Mouse (Mus musculus) limb, embryonic 12.5 days (tissue): Measurements from ENCODE around the gene Heatr5b. TPM values are rescaled to one million over a fixed set of nuclear protein-coding genes. Genes with fewer than 3 reads are reported as not detected.

Experiments used
- ATAC-seq: fragments of 200-750 bp; cut with Nextera tagmentation; 2 replicates; pipeline ENCODE4 v1.8.0; 2017; ENCODE audit warnings: low read depth, moderate TSS enrichment; ENCODE audit not compliant: insufficient number of reproducible peaks, insufficient read depth, low FRiP score, low TSS enrichment
- H3K27ac ChIP-seq: fragments of 300-500 bp; sonication (generic); 2 replicates; pipeline ENCODE4 v1.5.1; 2016; ENCODE audit warnings: mild to moderate bottlenecking, moderate library complexity
- H3K27me3 ChIP-seq: fragments of 300-500 bp; sonication (generic); 2 replicates; pipeline ENCODE4 v1.6.1; 2016; ENCODE audit warnings: mild to moderate bottlenecking, moderate library complexity
- H3K36me3 ChIP-seq: fragments of 300-500 bp; sonication (generic); 2 replicates; pipeline ENCODE4 v1.6.1; 2016; ENCODE audit warnings: mild to moderate bottlenecking, moderate library complexity
- H3K4me1 ChIP-seq: fragments of 300-500 bp; sonication (generic); replicated peaks from 2 replicates; pipeline ENCODE4 v1.6.1; 2016
- H3K4me2 ChIP-seq: fragments of 300-500 bp; sonication (generic); 2 replicates; pipeline ENCODE4 v1.6.1; 2016; ENCODE audit warnings: mild to moderate bottlenecking, moderate library complexity
- H3K4me3 ChIP-seq: fragments of 300-500 bp; sonication (generic); replicated peaks from 2 replicates; pipeline ENCODE4 v1.5.1; 2016; ENCODE audit warnings: mild to moderate bottlenecking
- H3K9ac ChIP-seq: fragments of 300-500 bp; sonication (generic); replicated peaks from 2 replicates; pipeline ENCODE4 v1.6.1; 2016; ENCODE audit warnings: mild to moderate bottlenecking, moderate library complexity
- H3K9me3 ChIP-seq: fragments of 300-500 bp; sonication (generic); 2 replicates; pipeline ENCODE4 v1.6.1; 2016; ENCODE audit warnings: mild to moderate bottlenecking, moderate library complexity
- WGBS: fragments of 180-500 bp; shearing (Covaris S2); methylation state at CpG from one replicate; pipeline ENCODE4 v1.1.7; 2016; 5-methylcytosine and 5-hydroxymethylcytosine counted together
- polyA plus RNA-seq: library from polyadenylated mRNA; unstranded; fragments of >200 nt; fragmentation: Nextera tagmentation; extraction: Ambion mirVana; gene quantifications from 2 replicates; pipeline ENCODE4 v1.2.1, GENCODE M21; 2016

The Heatr5b gene
- polyA plus RNA-seq, 1 experiment from 2014 or later = 15.9 TPM

GRCm38 (mm10) chr17:78767546-78767945 lies 67.6 kb downstream of the Heatr5b start:
- H3K9me3 ChIP-seq = no peaks in the 10 kb centered on the region
- no peak overlapping the region for H3K27ac ChIP-seq
- no peak for ATAC-seq
- no peak overlapping the region for H3K4me3 ChIP-seq
- no peaks in the 10 kb centered on the region for H3K27me3 ChIP-seq
- WGBS = 71% methylated on average over 8 of the region's 8 CpGs
- no peaks in the 10 kb centered on the region for H3K4me1 ChIP-seq
- H3K36me3 ChIP-seq = peaks cover 65% of the 10 kb centered on the region
- no peak overlapping the region for H3K4me2 ChIP-seq
- H3K9ac ChIP-seq = no peak overlapping the region

DNA sequence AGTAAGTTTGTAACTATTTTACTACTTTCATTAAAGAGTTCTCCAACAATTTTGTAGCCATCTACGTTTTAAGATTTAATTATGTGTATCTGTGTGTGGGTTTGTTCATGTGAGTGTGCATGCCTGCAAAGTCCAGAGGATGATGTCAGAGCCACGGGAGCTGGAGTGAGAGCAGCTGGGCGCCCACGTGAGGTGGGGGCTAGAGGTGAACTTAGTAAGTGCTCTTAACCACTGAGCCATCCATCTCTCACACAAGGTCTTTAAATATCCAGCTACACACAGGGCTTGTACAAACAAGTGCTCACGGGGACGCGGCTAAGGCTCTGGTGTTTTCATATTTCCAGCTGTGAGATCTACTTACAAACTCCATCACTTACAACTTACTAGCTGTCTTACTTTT lies 69.1 kb downstream of the Heatr5b start:
- Histone ChIP-seq H3K9me3 (no peaks in the 10 kb centered on the region), H3K9ac (no peak overlapping the region), H3K4me3 (no peak overlapping the region)

GRCm38 (mm10) chr17:78763272-78763671 lies 71.9 kb downstream of the Heatr5b start:
- no peak overlapping the region for H3K4me3 ChIP-seq
- WGBS = 91% methylated on average over 5 of the region's 5 CpGs

More for the DNA sequence above, 69.1 kb downstream of the Heatr5b start:
- no peak for ATAC-seq
- H3K36me3 ChIP-seq = peaks cover 67% of the 10 kb centered on the region
- no peak overlapping the region for H3K4me2 ChIP-seq
- no peaks in the 10 kb centered on the region for H3K27me3 ChIP-seq
- no peaks in the 10 kb centered on the region for H3K4me1 ChIP-seq
- WGBS = 88% methylated on average over 7 of the region's 7 CpGs
- H3K27ac ChIP-seq = no peak overlapping the region

DNA sequence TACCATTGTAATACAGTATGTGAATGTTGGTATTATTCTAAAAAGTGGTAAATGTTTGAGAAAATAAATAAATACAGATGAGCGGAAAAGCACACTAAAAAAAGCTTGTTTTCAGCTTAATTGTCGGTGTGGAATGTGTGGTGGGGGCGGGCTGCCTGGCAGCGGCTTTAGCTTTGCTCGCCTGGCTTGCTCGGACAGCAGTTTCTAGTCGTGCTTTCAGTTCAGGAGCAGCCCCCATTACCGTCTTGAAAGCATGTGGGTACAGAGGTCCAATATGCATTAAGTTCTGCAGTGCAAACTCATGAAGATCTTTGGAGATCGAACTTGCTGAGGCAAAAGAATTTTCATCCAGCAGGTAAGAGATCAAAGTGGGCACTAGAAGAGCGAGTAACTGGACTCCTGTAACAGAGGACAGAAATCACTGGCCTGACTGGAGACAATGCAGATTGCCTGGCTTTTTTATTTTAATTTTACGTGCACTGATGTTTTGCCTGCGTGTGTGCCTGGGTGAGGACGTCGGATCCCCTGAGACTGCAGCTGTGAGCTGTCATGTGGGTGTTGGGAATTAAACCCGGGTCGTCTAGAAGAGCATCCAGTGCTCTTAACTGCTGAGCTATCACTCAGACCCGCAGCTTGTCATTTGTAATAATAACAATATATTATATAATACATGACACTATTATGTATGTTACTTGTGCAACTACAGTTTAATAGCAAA lies 82.1 kb downstream of the Heatr5b start:
- no peak for ATAC-seq
- Histone ChIP-seq H3K27me3 (no peaks in the 10 kb centered on the region), H3K4me3 (no peak overlapping the region), H3K9ac (no peak overlapping the region), H3K9me3 (no peaks in the 10 kb centered on the region), H3K4me2 (no peak overlapping the region), H3K27ac (no peak overlapping the region), H3K36me3 (peaks cover 56% of the 10 kb centered on the region), H3K4me1 (no peaks in the 10 kb centered on the region)
- WGBS = 71% methylated on average over 17 of the region's 17 CpGs

More at GRCm38 (mm10) chr17:78763272-78763671, 71.9 kb downstream of the Heatr5b start:
- Histone ChIP-seq H3K27ac (no peak overlapping the region), H3K27me3 (no peaks in the 10 kb centered on the region), H3K4me2 (no peak overlapping the region), H3K9ac (no peak overlapping the region), H3K9me3 (no peaks in the 10 kb centered on the region), H3K4me1 (no peaks in the 10 kb centered on the region), H3K36me3 (peaks cover 61% of the 10 kb centered on the region)
- ATAC-seq = no peak

DNA sequence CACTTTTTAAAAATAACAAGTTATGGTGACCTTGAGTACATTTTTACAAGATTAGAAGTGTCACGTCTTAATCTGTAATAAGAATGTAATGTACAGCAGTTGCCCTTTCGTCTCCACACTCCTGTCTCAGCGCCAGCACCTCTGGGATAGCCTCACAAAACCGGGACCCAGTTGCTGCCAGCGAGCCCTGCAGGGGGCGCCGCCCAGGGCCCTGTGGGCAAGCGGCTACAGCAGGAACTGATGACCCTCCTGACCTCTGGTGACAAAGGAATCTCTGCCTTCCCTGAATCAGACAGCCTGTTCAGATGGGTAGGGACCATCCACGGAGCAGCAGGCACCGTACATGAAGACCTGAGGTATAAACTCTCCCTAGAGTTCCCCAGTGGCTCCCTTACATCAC lies 83.1 kb downstream of the Heatr5b start:
- H3K27me3 ChIP-seq = no peaks in the 10 kb centered on the region
- no peak overlapping the region for H3K4me3 ChIP-seq
- H3K27ac ChIP-seq = no peak overlapping the region
- H3K9ac ChIP-seq = no peak overlapping the region
- no peaks in the 10 kb centered on the region for H3K9me3 ChIP-seq
- H3K4me1 ChIP-seq = no peaks in the 10 kb centered on the region
- ATAC-seq = no peak
- H3K36me3 ChIP-seq = peaks cover 48% of the 10 kb centered on the region
- 67% methylated on average over 10 of the region's 10 CpGs for WGBS
- no peak overlapping the region for H3K4me2 ChIP-seq

DNA sequence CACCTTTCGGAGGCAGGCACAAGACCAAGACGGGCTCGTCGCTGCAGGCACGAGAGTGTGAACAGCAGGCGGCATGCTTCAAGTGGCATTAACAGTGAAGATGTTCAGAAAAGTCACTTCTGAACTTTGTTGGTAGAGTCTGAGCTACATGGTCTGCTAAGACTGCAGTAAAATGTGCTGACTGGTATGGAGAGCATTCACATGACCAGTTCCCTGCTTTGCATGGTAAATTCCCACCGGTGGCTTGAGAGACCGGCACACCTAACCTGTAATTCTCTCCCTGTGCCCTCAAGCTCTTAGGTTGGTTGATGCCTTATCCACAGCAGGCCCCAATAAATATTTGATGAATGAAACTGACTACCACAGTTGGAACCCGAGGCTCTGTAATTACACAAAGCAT lies 86.7 kb downstream of the Heatr5b start:
- Histone ChIP-seq H3K9me3 (no peaks in the 10 kb centered on the region), H3K9ac (no peak overlapping the region), H3K4me2 (no peak overlapping the region), H3K4me1 (no peaks in the 10 kb centered on the region), H3K4me3 (no peak overlapping the region), H3K36me3 (peaks cover 22% of the 10 kb centered on the region), H3K27ac (no peak overlapping the region), H3K27me3 (no peaks in the 10 kb centered on the region)
- ATAC-seq = no peak
- 80% methylated on average over 9 of the region's 9 CpGs for WGBS

- H3K4me2 ChIP-seq = no peak overlapping the region
- no peaks in the 10 kb centered on the region for H3K27me3 ChIP-seq
- no peak overlapping the region for H3K4me3 ChIP-seq
- peaks cover 12% of the 10 kb centered on the region for H3K4me1 ChIP-seq
- no peak overlapping the region for H3K9ac ChIP-seq
- H3K9me3 ChIP-seq = no peaks in the 10 kb centered on the region
- H3K36me3 ChIP-seq = no peaks in the 10 kb centered on the region
- H3K27ac ChIP-seq = no peak overlapping the region
- ATAC-seq = no peak
- WGBS = 41% methylated on average over 1 of the region's 1 CpGs
Observed at GRCm38 (mm10) chr17:78738416-78738815, 96.7 kb downstream of the Heatr5b start.

GRCm38 (mm10) chr17:78737771-78738170 lies 97.4 kb downstream of the Heatr5b start:
- Histone ChIP-seq H3K4me3 (no peak overlapping the region), H3K4me1 (peaks cover 12% of the 10 kb centered on the region), H3K4me2 (no peak overlapping the region), H3K9me3 (no peaks in the 10 kb centered on the region), H3K27me3 (no peaks in the 10 kb centered on the region), H3K36me3 (no peaks in the 10 kb centered on the region), H3K27ac (no peak overlapping the region), H3K9ac (no peak overlapping the region)
- ATAC-seq = no peak
- WGBS = 53% methylated on average over 2 of the region's 2 CpGs

GRCm38 (mm10) chr17:78737096-78737495 lies 98.1 kb downstream of the Heatr5b start, which contains the start of gene Strn:
Gene Strn, minus strand, starts transcription at chr17:78737196.
- 41% methylated on average over 4 of the region's 4 CpGs for WGBS
- Histone ChIP-seq H3K4me2 (peak within 1 kb of the TSS; percentile 82), H3K4me1 (peaks cover 15% of the 10 kb centered on the region), H3K27ac (peak within 1 kb of the TSS; percentile 92), H3K4me3 (peak within 1 kb of the TSS; percentile 86), H3K9me3 (no peaks in the 10 kb centered on the region), H3K27me3 (no peaks in the 10 kb centered on the region), H3K9ac (peak within 1 kb of the TSS; percentile 85), H3K36me3 (no peaks in the 10 kb centered on the region)
- ATAC-seq = no peak

GRCm38 (mm10) chr17:78736473-78736988 lies 98.6 kb downstream of the Heatr5b start:
- peak overlapping the region; percentile 92 for H3K27ac ChIP-seq
- no peaks in the 10 kb centered on the region for H3K27me3 ChIP-seq
- peak overlapping the region; percentile 82 for H3K4me2 ChIP-seq
- peak; percentile 97 for ATAC-seq
- no peaks in the 10 kb centered on the region for H3K9me3 ChIP-seq
- no peaks in the 10 kb centered on the region for H3K36me3 ChIP-seq
- peaks cover 18% of the 10 kb centered on the region for H3K4me1 ChIP-seq
- under 1% methylated on average over 52 of the region's 60 CpGs for WGBS
- H3K9ac ChIP-seq = peak overlapping the region; percentile 85
- H3K4me3 ChIP-seq = peak overlapping the region; percentile 86

GRCm38 (mm10) chr17:78735731-78736472 lies 99.3 kb downstream of the Heatr5b start:
- H3K4me2 ChIP-seq = peak overlapping the region; percentile 82
- peaks cover 18% of the 10 kb centered on the region for H3K4me1 ChIP-seq
- ATAC-seq = peak; percentile 81; the same call in 1 of the 2 replicates
- no peaks in the 10 kb centered on the region for H3K9me3 ChIP-seq
- WGBS = 2% methylated on average over 38 of the region's 39 CpGs
- H3K9ac ChIP-seq = peak overlapping the region; percentile 85
- H3K4me3 ChIP-seq = peak overlapping the region; percentile 86
- H3K27ac ChIP-seq = peak overlapping the region; percentile 92
- no peaks in the 10 kb centered on the region for H3K27me3 ChIP-seq
- no peaks in the 10 kb centered on the region for H3K36me3 ChIP-seq
